Mouse (Mus musculus): ENCODE measurements around the gene Umps.

GRCm38 (mm10) chr16:33963509-33963908 lies 3.3 kb downstream of the Umps start:
- no peak for TF ChIP-seq CTCF (IDR thresholded peaks at IDR 0.05; ENCODE audit: low read depth)
- TF ChIP-seq EP300 (IDR thresholded peaks at IDR 0.05; ENCODE audit: low read depth): no peak
